Mouse (Mus musculus): ENCODE data around the gene Slc52a3. TPM values are rescaled to one million over a fixed set of nuclear protein-coding genes. Genes with fewer than 3 reads are reported as not detected.

The Slc52a3 gene
- polyA plus RNA-seq, 1 experiment from 2014 or later = 6.3 TPM

DNA sequence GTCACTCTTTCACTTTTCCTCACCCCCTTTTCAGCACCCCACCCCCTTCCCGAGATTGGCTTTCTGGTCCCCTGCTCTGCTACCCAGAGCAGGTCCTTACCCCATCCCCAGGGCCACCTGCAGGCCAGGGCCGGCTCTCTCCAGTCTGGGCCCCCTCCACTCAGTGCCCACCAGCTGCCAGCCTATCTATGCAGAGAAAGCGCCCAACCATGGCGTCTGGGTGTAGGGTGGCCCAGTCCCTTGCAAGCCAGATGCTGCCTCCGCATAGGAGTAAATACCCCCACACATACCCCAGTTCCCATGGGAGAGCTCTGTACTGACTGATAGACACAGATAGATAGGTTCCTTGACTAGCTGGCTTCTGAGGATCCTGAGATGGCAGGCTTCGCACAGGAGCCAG lies 4.4 kb downstream of the Slc52a3 start:
- peaks cover 11% of the 10 kb centered on the region; the same call in 1 of the 2 replicates for H3K4me1 ChIP-seq
- no peak overlapping the region for H3K4me3 ChIP-seq (replicated peaks)
- no peak overlapping the region for H3K4me2 ChIP-seq (replicated peaks)
- H3K9me3 ChIP-seq (replicated peaks) = no peaks in the 10 kb centered on the region
- H3K27ac ChIP-seq (replicated peaks) = no peak overlapping the region
- no peaks in the 10 kb centered on the region for H3K36me3 ChIP-seq
- WGBS = 61% methylated on average over 6 of the region's 6 CpGs
- H3K27me3 ChIP-seq = peaks cover 40% of the 10 kb centered on the region
- ATAC-seq (ENCODE audit: insufficient number of reproducible peaks, low FRiP score, low TSS enrichment, low read depth) = peak; percentile 35; the same call in 1 of the 2 replicates
- H3K9ac ChIP-seq = no peak overlapping the region

DNA sequence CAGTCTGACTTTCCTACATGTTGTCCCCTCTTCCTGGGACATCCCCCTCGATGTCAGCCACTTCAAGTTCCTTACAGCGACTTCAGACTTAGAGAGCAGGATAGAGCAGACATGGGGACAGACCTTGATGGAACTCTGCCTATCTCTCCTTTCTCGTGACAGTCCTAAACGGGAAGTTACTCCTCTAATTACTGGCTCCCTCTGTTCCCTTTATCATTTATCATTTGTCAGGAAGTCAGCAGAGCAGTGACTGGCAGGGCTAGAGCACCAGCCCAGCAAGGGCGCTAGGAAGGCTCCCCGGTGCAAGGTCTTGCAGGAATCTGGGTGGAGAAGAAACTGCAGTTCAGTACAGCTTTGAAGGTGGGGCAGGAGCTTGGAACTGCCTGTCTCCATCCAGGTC lies 6.2 kb downstream of the Slc52a3 start:
- Histone ChIP-seq H3K36me3 (no peaks in the 10 kb centered on the region), H3K27me3 (peaks cover 28% of the 10 kb centered on the region)
- 60% methylated on average over 6 of the region's 6 CpGs for WGBS

DNA sequence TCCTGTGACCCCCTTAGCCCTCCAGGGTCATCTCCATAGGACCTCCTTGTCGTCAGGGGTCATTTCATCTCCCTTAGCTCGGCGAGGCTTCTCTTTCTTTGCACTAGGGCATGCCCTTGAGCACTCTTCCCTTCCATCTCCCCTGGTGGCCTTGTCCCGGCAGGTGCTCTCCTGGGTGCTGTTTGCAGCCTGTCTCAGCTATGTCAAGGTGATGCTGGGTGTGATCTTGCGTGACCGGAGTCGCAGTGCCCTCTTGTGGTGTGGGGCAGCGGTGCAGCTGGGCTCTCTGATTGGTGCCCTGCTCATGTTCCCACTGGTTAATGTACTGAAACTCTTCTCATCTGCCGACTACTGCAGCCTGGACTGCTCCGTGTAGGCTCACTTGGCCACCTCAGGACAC lies 11.5 kb downstream of the Slc52a3 start:
- Histone ChIP-seq H3K27me3 (no peaks in the 10 kb centered on the region), H3K4me3 (replicated peaks) (no peak overlapping the region), H3K9ac (no peak overlapping the region), H3K4me1 (0 out of 2 replicates have a peak, but pooled peaks cover 5% of the 10 kb centered on the region), H3K36me3 (no peaks in the 10 kb centered on the region), H3K9me3 (replicated peaks) (no peaks in the 10 kb centered on the region), H3K27ac (replicated peaks) (no peak overlapping the region), H3K4me2 (replicated peaks) (no peak overlapping the region)
- WGBS = 48% methylated on average over 10 of the region's 10 CpGs
- ATAC-seq (ENCODE audit: insufficient number of reproducible peaks, low FRiP score, low TSS enrichment, low read depth) = no peak

More for the DNA sequence above, 6.2 kb downstream of the Slc52a3 start:
- no peak overlapping the region for H3K4me2 ChIP-seq (replicated peaks)
- no peak overlapping the region for H3K9ac ChIP-seq
- H3K9me3 ChIP-seq (replicated peaks) = no peaks in the 10 kb centered on the region
- H3K27ac ChIP-seq (replicated peaks) = no peak overlapping the region
- no peak for ATAC-seq (ENCODE audit: insufficient number of reproducible peaks, low FRiP score, low TSS enrichment, low read depth)
- peaks cover 11% of the 10 kb centered on the region; the same call in 1 of the 2 replicates for H3K4me1 ChIP-seq
- no peak overlapping the region for H3K4me3 ChIP-seq (replicated peaks)

DNA sequence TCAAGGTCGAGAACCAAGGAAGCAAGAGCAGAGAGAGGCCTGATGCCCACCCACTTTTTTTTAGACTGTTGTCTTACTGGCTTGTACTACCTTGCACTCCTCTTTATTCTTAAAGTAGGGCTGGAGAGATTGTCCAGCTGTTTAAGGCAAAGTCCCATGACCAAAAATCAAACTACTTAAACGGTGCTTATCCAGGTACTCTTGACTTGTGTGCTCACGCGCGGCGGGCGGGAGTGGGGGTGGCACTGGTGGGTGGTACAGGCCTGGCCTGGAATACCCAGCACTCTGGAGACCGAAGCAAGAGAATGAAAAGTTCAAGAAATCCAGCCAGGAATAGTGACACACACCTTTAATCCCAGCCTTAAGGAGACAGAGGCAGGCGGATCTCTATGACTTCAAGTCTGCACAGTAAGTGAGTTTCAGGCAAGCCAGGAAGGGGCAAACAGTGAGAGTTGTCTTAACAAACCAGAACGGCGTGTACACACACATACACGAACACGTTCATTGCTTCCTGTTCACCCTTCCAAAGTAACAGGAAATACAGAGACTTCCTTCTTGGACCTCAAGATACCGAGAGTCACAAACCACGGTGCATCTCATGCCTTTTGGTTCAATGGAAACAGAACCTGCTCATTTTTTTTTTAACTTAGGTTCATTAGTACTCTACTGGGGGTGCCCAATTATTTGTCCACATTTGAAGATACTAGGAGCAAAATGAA lies 12.9 kb downstream of the Slc52a3 start:
- Histone ChIP-seq H3K27ac (replicated peaks) (no peak overlapping the region), H3K9me3 (replicated peaks) (no peaks in the 10 kb centered on the region), H3K4me1 (0 out of 2 replicates have a peak, but pooled peaks cover 5% of the 10 kb centered on the region), H3K27me3 (no peaks in the 10 kb centered on the region), H3K9ac (no peak overlapping the region), H3K4me3 (replicated peaks) (no peak overlapping the region), H3K36me3 (no peaks in the 10 kb centered on the region), H3K4me2 (replicated peaks) (no peak overlapping the region)
- no peak for ATAC-seq (ENCODE audit: insufficient number of reproducible peaks, low FRiP score, low TSS enrichment, low read depth)
- 86% methylated on average over 15 of the region's 15 CpGs for WGBS

DNA sequence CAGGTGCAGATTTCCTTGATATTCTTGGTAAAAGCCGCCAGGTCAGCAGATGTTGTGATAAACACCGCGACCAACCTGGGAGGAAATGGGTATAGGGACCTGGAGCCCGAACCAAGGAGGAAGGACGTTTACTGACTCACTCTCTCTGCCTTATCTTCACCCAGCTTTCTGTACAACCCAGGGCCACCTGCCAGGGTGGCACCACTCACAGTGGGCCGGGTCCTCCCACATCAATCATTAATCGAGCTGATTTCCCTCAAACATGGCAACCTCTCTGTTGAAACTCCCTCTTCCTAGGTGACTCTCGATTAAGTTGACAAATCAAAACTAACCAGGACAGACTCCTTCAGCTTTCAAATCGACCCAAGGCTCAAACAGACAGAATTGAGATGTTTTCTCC lies 13.9 kb downstream of the Slc52a3 start:
- 78% methylated on average over 9 of the region's 9 CpGs for WGBS
- H3K9ac ChIP-seq = no peak overlapping the region
- no peaks in the 10 kb centered on the region for H3K36me3 ChIP-seq
- no peak for ATAC-seq (ENCODE audit: insufficient number of reproducible peaks, low FRiP score, low TSS enrichment, low read depth)
- H3K27ac ChIP-seq (replicated peaks) = no peak overlapping the region
- H3K4me1 ChIP-seq = 0 out of 2 replicates have a peak, but pooled peaks cover 5% of the 10 kb centered on the region
- no peaks in the 10 kb centered on the region for H3K9me3 ChIP-seq (replicated peaks)
- no peaks in the 10 kb centered on the region for H3K27me3 ChIP-seq
- no peak overlapping the region for H3K4me2 ChIP-seq (replicated peaks)
- no peak overlapping the region for H3K4me3 ChIP-seq (replicated peaks)

DNA sequence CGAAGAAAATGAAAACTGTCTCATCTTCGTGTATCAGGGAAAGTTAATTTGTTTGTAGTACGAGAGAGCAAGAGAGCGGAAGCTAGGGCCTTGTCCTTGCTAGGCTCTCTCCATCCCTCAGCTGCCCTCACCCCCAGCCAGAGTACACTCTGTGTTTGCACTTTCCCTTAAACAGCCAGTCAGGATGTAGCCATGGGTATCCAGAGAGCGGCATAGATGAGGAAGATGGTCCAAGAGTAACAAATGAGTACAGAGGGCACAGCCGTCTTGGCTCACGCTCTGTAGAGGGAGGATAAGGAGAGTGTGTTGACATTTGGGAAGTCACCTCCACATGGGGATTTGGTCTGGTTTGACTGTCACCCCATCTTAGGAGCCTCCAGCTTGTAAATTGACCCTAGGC lies 14.3 kb downstream of the Slc52a3 start:
- H3K27me3 ChIP-seq = no peaks in the 10 kb centered on the region
- no peaks in the 10 kb centered on the region for H3K9me3 ChIP-seq (replicated peaks)
- no peak overlapping the region for H3K4me3 ChIP-seq (replicated peaks)
- 87% methylated on average over 7 of the region's 7 CpGs for WGBS
- no peak overlapping the region for H3K9ac ChIP-seq
- H3K27ac ChIP-seq (replicated peaks) = no peak overlapping the region
- 0 out of 2 replicates have a peak, but pooled peaks cover 5% of the 10 kb centered on the region for H3K4me1 ChIP-seq
- H3K36me3 ChIP-seq = no peaks in the 10 kb centered on the region
- no peak overlapping the region for H3K4me2 ChIP-seq (replicated peaks)
- no peak for ATAC-seq (ENCODE audit: insufficient number of reproducible peaks, low FRiP score, low TSS enrichment, low read depth)

DNA sequence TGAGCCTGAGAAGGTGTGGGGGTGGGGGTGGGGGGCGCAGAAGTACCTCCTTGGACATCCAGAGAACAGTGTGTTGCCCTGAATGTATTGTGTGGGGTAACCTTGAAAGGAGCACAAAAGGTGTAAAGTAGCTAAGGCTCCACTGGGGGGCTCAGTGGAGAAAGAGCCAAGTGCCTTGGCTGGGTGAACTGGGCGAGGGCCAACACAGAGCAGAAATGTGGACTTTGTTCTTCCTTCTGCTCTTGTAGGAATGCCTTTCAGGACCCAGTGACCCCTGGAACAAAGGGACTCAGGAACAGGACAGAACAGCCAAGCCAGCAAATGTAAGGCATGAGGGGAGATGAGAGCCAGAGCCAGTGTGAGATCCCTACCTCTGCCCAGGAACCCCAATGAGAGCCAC lies 15.4 kb downstream of the Slc52a3 start:
- Histone ChIP-seq H3K36me3 (no peaks in the 10 kb centered on the region), H3K9me3 (replicated peaks) (no peaks in the 10 kb centered on the region), H3K27ac (replicated peaks) (no peak overlapping the region), H3K27me3 (no peaks in the 10 kb centered on the region), H3K9ac (no peak overlapping the region), H3K4me2 (replicated peaks) (no peak overlapping the region), H3K4me1 (0 out of 2 replicates have a peak, but pooled peaks cover 5% of the 10 kb centered on the region), H3K4me3 (replicated peaks) (no peak overlapping the region)
- ATAC-seq (ENCODE audit: insufficient number of reproducible peaks, low FRiP score, low TSS enrichment, low read depth) = no peak
- 41% methylated on average over 2 of the region's 2 CpGs for WGBS

DNA sequence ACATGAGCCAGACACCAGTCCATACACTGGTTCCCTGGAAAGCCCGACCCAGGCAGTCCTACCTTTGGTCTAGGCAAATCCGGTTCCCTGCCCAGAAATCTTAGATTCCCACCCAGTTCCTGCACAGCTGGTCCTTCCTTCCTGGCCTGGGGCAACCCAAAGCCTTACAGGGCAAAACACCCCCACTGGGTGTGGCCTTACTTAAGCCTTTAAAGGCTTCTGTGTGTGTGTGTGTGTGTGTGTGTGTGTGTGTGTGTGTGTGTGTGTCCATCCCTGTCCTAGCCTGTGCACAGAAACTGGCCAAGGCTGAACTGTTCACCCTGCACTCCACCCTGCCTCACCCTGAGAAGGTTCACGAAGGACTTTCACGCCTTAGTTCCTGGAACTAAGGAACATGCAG lies 15.9 kb downstream of the Slc52a3 start:
- H3K27ac ChIP-seq (replicated peaks) = no peak overlapping the region
- H3K4me1 ChIP-seq = 0 out of 2 replicates have a peak, but pooled peaks cover 5% of the 10 kb centered on the region
- no peak overlapping the region for H3K9ac ChIP-seq
- no peaks in the 10 kb centered on the region for H3K36me3 ChIP-seq
- ATAC-seq (ENCODE audit: insufficient number of reproducible peaks, low FRiP score, low TSS enrichment, low read depth) = no peak
- 67% methylated on average over 4 of the region's 4 CpGs for WGBS
- no peaks in the 10 kb centered on the region for H3K27me3 ChIP-seq
- no peak overlapping the region for H3K4me3 ChIP-seq (replicated peaks)
- no peak overlapping the region for H3K4me2 ChIP-seq (replicated peaks)
- H3K9me3 ChIP-seq (replicated peaks) = no peaks in the 10 kb centered on the region

DNA sequence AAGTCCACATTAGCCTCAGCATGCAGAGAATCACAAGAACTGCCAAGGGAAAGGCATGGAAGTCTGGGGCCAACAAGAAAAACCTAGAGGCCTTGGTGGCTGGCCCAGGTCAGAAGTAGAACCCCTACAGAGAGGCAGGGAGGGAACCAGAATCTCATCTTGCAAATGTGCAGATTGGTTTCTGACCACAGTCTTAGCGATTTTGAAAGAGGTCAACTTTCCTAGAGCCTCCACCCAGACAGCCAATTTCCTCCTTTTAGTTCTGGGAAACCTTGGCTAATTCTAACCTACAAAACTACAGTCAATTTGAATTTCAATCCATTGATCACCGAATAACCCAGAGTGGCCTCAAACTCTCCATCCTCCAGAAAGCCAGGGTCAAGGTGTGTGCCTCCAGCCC lies 16.4 kb downstream of the Slc52a3 start:
- H3K36me3 ChIP-seq = no peaks in the 10 kb centered on the region
- no peak overlapping the region for H3K27ac ChIP-seq (replicated peaks)
- H3K4me2 ChIP-seq (replicated peaks) = no peak overlapping the region
- 71% methylated on average over 2 of the region's 2 CpGs for WGBS
- H3K4me3 ChIP-seq (replicated peaks) = no peak overlapping the region
- 0 out of 2 replicates have a peak, but pooled peaks cover 5% of the 10 kb centered on the region for H3K4me1 ChIP-seq
- no peaks in the 10 kb centered on the region for H3K27me3 ChIP-seq
- H3K9me3 ChIP-seq (replicated peaks) = no peaks in the 10 kb centered on the region
- no peak overlapping the region for H3K9ac ChIP-seq
- ATAC-seq (ENCODE audit: insufficient number of reproducible peaks, low FRiP score, low TSS enrichment, low read depth) = no peak

DNA sequence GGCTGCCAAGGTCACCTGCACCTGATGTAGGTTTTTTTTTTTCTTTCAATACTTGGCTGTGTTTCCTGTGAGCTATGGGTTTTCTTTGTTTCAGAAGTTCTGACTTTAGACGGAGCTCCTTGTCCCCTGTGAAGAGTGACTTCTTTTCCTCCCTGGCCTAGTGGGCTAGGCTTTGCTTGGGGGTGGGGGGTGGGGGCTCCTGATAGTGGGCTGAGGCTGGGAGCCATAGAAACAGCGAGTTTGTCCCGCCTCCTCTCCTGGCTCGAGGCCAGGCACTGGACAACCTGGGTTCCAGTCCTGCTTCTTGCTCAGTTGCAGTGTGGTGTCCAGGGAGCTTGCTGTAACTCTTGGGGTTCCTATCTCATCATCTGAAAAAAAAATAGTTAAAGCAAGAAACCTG lies 19.7 kb downstream of the Slc52a3 start:
- Histone ChIP-seq H3K9me3 (replicated peaks) (no peaks in the 10 kb centered on the region), H3K4me1 (0 out of 2 replicates have a peak, but pooled peaks cover 5% of the 10 kb centered on the region), H3K36me3 (no peaks in the 10 kb centered on the region), H3K27me3 (no peaks in the 10 kb centered on the region), H3K4me2 (replicated peaks) (no peak overlapping the region), H3K4me3 (replicated peaks) (no peak overlapping the region), H3K9ac (no peak overlapping the region), H3K27ac (replicated peaks) (no peak overlapping the region)
- 36% methylated on average over 4 of the region's 4 CpGs for WGBS
- ATAC-seq (ENCODE audit: insufficient number of reproducible peaks, low FRiP score, low TSS enrichment, low read depth) = no peak

DNA sequence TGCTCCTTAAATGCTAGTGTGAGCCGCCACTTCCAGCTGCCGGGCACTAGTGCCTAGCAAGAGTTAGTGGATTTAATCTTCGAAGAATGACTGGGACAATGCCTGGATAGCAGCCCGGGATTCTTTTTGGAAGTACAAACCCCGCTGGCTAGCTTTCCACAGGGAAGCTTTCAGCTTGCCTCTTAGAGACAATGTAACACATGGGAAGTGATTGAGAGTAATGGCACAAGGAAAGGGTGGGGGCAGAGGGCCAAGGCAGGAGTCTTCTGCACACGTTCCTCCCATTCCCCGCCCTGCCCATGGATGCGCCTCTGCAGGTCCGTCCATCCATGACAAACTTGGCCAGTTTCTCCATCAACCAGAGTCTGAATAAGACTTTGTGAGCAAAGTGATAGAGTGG lies 20.4 kb downstream of the Slc52a3 start:
- H3K36me3 ChIP-seq = no peaks in the 10 kb centered on the region
- H3K9me3 ChIP-seq (replicated peaks) = no peaks in the 10 kb centered on the region
- WGBS = 73% methylated on average over 9 of the region's 9 CpGs
- ATAC-seq (ENCODE audit: insufficient number of reproducible peaks, low FRiP score, low TSS enrichment, low read depth) = no peak
- H3K4me2 ChIP-seq (replicated peaks) = no peak overlapping the region
- H3K27ac ChIP-seq (replicated peaks) = no peak overlapping the region
- H3K4me3 ChIP-seq (replicated peaks) = no peak overlapping the region
- H3K4me1 ChIP-seq = 0 out of 2 replicates have a peak, but pooled peaks cover 5% of the 10 kb centered on the region
- no peaks in the 10 kb centered on the region for H3K27me3 ChIP-seq
- no peak overlapping the region for H3K9ac ChIP-seq

DNA sequence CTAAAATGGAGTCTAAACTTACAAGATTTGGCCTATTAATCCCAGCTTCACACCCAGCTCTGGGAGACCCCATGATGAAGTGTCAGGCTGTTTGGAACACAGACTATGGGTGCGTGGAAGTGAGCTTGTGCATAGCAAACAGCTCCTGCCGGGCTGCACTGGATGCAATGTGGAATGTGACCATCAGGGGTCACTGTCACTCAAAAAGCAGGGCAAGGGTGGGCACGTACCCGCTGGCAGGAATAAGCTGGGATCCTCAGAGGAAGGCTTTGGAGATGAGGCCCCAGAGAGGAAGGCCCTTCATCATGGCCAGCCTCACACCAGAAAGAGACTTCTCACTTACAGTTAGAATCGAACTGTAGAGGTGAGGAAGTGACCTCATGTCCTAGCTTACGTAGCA lies 23.9 kb downstream of the Slc52a3 start:
- H3K27me3 ChIP-seq = no peaks in the 10 kb centered on the region; the same call in 1 of the 2 replicates
- no peaks in the 10 kb centered on the region for H3K4me1 ChIP-seq
- no peak for ATAC-seq (ENCODE audit: insufficient number of reproducible peaks, low FRiP score, low TSS enrichment, low read depth)
- no peaks in the 10 kb centered on the region for H3K9me3 ChIP-seq (replicated peaks)
- 23% methylated on average over 6 of the region's 6 CpGs for WGBS
- no peak overlapping the region for H3K27ac ChIP-seq (replicated peaks)
- no peak overlapping the region for H3K4me3 ChIP-seq (replicated peaks)
- H3K36me3 ChIP-seq = no peaks in the 10 kb centered on the region
- no peak overlapping the region for H3K9ac ChIP-seq
- no peak overlapping the region for H3K4me2 ChIP-seq (replicated peaks)
